Mouse (Mus musculus) stomach, postnatal 0 days (tissue): Measurements from ENCODE around the gene Hspa14. TPM values are rescaled to one million over a fixed set of nuclear protein-coding genes. Genes with fewer than 3 reads are reported as not detected.
A peak's percentile ranks its signal among the peaks of the same experiment; 100 is the strongest.

Source experiments
- ATAC-seq: fragments of 200-750 bp; cut with Nextera tagmentation; 2 replicates; pipeline ENCODE4 v1.8.0; 2017; ENCODE audit not compliant: low FRiP score, low TSS enrichment
- DNase-seq: peaks from one replicate; pipeline ENCODE4 v3.0.0-alpha.2; 2016; ENCODE audit warnings: low spot score
- H3K27ac ChIP-seq: fragments of 300-500 bp; sonication (generic); replicated peaks from 2 replicates; pipeline ENCODE4 v1.5.1; 2014; ENCODE audit warnings: mild to moderate bottlenecking, control low read depth
- H3K27me3 ChIP-seq: fragments of 300-500 bp; sonication (generic); 2 replicates; pipeline ENCODE4 v1.6.1; 2014; ENCODE audit warnings: low read length; ENCODE audit not compliant: control insufficient read depth, insufficient read depth
- H3K36me3 ChIP-seq: fragments of 300-500 bp; sonication (generic); 2 replicates; pipeline ENCODE4 v1.6.1; 2014; ENCODE audit warnings: low read length, mixed read lengths; ENCODE audit not compliant: control insufficient read depth, insufficient read depth
- H3K4me1 ChIP-seq: fragments of 300-500 bp; sonication (generic); replicated peaks from 2 replicates; pipeline ENCODE4 v1.6.1; 2014; ENCODE audit warnings: antibody characterized with exemption; ENCODE audit not compliant: control insufficient read depth, insufficient read depth
- H3K4me2 ChIP-seq: fragments of 300-500 bp; sonication (generic); replicated peaks from 2 replicates; pipeline ENCODE4 v1.6.1; 2014; ENCODE audit warnings: low read depth, mild to moderate bottlenecking, control low read depth, moderate library complexity
- H3K4me3 ChIP-seq: fragments of 300-500 bp; sonication (generic); 2 replicates; pipeline ENCODE4 v1.5.1; 2014; ENCODE audit warnings: low read depth, low read length, control low read depth
- H3K9ac ChIP-seq: fragments of 300-500 bp; sonication (generic); 2 replicates; pipeline ENCODE4 v1.6.1; 2014; ENCODE audit warnings: mild to moderate bottlenecking, low read length, control low read depth, mixed read lengths
- H3K9me3 ChIP-seq: fragments of 300-500 bp; sonication (generic); 2 replicates; pipeline ENCODE4 v1.6.1; 2016; ENCODE audit warnings: low read length; ENCODE audit not compliant: control insufficient read depth
- CTCF ChIP-seq: IDR thresholded peaks from 2 replicates; pipeline ENCODE4 v1.5.1; 2016; ENCODE audit warnings: antibody characterized with exemption, low read depth, mild to moderate bottlenecking, moderate library complexity
- EP300 ChIP-seq: optimal IDR thresholded peaks from 2 replicates; pipeline ENCODE3; 2016; ENCODE audit warnings: antibody characterized with exemption
- WGBS: fragments of 180-500 bp; shearing (Covaris S2); extraction: QIAGEN DNeasy Blood & Tissue Kit; methylation state at CpG from one replicate; pipeline ENCODE4 v1.1.7; 2014; 5-methylcytosine and 5-hydroxymethylcytosine counted together
- polyA plus RNA-seq: library from polyadenylated mRNA; unstranded; fragments of >200 nt; fragmentation: Nextera tagmentation; extraction: Ambion mirVana; gene quantifications from 2 replicates; pipeline ENCODE4 v1.2.1, GENCODE M21; 2015

Hspa14 gene
- polyA plus RNA-seq, 1 experiment from 2014 or later = 46.8 TPM

GRCm38 (mm10) chr2:3522558-3522957 lies 9.9 kb upstream of the Hspa14 start:
- Histone ChIP-seq H3K36me3 (no peaks in the 10 kb centered on the region), H3K4me1 (no peaks in the 10 kb centered on the region), H3K9me3 (no peaks in the 10 kb centered on the region), H3K9ac (no peak overlapping the region), H3K4me3 (no peak overlapping the region), H3K27me3 (no peaks in the 10 kb centered on the region), H3K4me2 (no peak overlapping the region), H3K27ac (no peak overlapping the region)
- WGBS = 73% methylated on average over 4 of the region's 4 CpGs
- ATAC-seq (no peak), DNase-seq (no peak)
- TF ChIP-seq EP300 (no peak), CTCF (no peak)

GRCm38 (mm10) chr2:3512076-3512475 lies 538 bp downstream of the Hspa14 start:
- Histone ChIP-seq H3K9ac (peak overlapping the region; percentile 77), H3K36me3 (no peaks in the 10 kb centered on the region; the same call in 1 of the 2 replicates), H3K9me3 (no peaks in the 10 kb centered on the region), H3K27me3 (no peaks in the 10 kb centered on the region), H3K27ac (peak overlapping the region; percentile 78), H3K4me3 (peak overlapping the region; percentile 71), H3K4me2 (peak overlapping the region; percentile 77), H3K4me1 (no peaks in the 10 kb centered on the region)
- DNase-seq (peak; percentile 36), ATAC-seq (no peak)
- no peak for TF ChIP-seq CTCF
- no peak for TF ChIP-seq EP300
- 1% methylated on average over 15 of the region's 15 CpGs for WGBS

- no peaks in the 10 kb centered on the region for H3K27me3 ChIP-seq
- no peak overlapping the region for H3K4me3 ChIP-seq
- H3K9me3 ChIP-seq = no peaks in the 10 kb centered on the region
- ATAC-seq (no peak), DNase-seq (no peak)
- H3K4me2 ChIP-seq = no peak overlapping the region
- TF ChIP-seq EP300 = no peak
- no peak for TF ChIP-seq CTCF
- no peaks in the 10 kb centered on the region for H3K4me1 ChIP-seq
- H3K9ac ChIP-seq = no peak overlapping the region
- 92% methylated on average over 5 of the region's 5 CpGs for WGBS
- peaks cover 27% of the 10 kb centered on the region for H3K36me3 ChIP-seq
- H3K27ac ChIP-seq = no peak overlapping the region
Observed at GRCm38 (mm10) chr2:3500886-3501285, 11.7 kb downstream of the Hspa14 start.

- no peaks in the 10 kb centered on the region for H3K9me3 ChIP-seq
- WGBS = 84% methylated on average over 6 of the region's 6 CpGs
- H3K9ac ChIP-seq = no peak overlapping the region
- ATAC-seq = no peak
- TF ChIP-seq EP300 = no peak
- TF ChIP-seq CTCF = no peak
- H3K36me3 ChIP-seq = peaks cover 26% of the 10 kb centered on the region
- no peak for DNase-seq
- no peaks in the 10 kb centered on the region for H3K4me1 ChIP-seq
- H3K4me3 ChIP-seq = no peak overlapping the region
- H3K27ac ChIP-seq = no peak overlapping the region
- H3K4me2 ChIP-seq = no peak overlapping the region
- H3K27me3 ChIP-seq = no peaks in the 10 kb centered on the region
Observed at GRCm38 (mm10) chr2:3499543-3499942, 13.1 kb downstream of the Hspa14 start.

- H3K36me3 ChIP-seq = peaks cover 39% of the 10 kb centered on the region
- WGBS = 90% methylated on average over 3 of the region's 3 CpGs
Observed at GRCm38 (mm10) chr2:3493833-3494409, 18.7 kb downstream of the Hspa14 start.

GRCm38 (mm10) chr2:3489816-3490215 lies 22.8 kb downstream of the Hspa14 start:
- DNase-seq = no peak
- no peak for ATAC-seq
- no peaks in the 10 kb centered on the region for H3K4me1 ChIP-seq
- no peak overlapping the region for H3K4me2 ChIP-seq
- no peaks in the 10 kb centered on the region for H3K9me3 ChIP-seq
- H3K27ac ChIP-seq = no peak overlapping the region
- WGBS = 87% methylated on average over 3 of the region's 3 CpGs
- H3K36me3 ChIP-seq = peaks cover 26% of the 10 kb centered on the region
- H3K9ac ChIP-seq = no peak overlapping the region
- H3K27me3 ChIP-seq = no peaks in the 10 kb centered on the region
- TF ChIP-seq CTCF (no peak), EP300 (no peak)
- H3K4me3 ChIP-seq = no peak overlapping the region

More at GRCm38 (mm10) chr2:3493833-3494409, 18.7 kb downstream of the Hspa14 start:
- DNase-seq = no peak
- H3K27me3 ChIP-seq = no peaks in the 10 kb centered on the region
- ATAC-seq = no peak
- H3K4me3 ChIP-seq = no peak overlapping the region
- H3K27ac ChIP-seq = no peak overlapping the region
- no peak overlapping the region for H3K4me2 ChIP-seq
- no peak overlapping the region for H3K9ac ChIP-seq
- TF ChIP-seq CTCF (no peak), EP300 (no peak)
- H3K9me3 ChIP-seq = no peaks in the 10 kb centered on the region
- no peaks in the 10 kb centered on the region for H3K4me1 ChIP-seq
